Mouse (Mus musculus) neural tube, embryonic 10.5 days (tissue): ENCODE measurements around the gene Smu1.
A peak's percentile ranks its signal among the peaks of the same experiment; 100 is the strongest.
"Not testable (repeated sequence)": the region's sequence is repeated elsewhere in the genome, so short reads cannot be mapped to it uniquely, and the experiment has no call there.

Experiments
- DNase-seq: peaks from one replicate; pipeline ENCODE4 v3.0.0-alpha.2; 2017; ENCODE audit warnings: low spot score; ENCODE audit errors: extremely low spot score

Smu1 gene

DNA sequence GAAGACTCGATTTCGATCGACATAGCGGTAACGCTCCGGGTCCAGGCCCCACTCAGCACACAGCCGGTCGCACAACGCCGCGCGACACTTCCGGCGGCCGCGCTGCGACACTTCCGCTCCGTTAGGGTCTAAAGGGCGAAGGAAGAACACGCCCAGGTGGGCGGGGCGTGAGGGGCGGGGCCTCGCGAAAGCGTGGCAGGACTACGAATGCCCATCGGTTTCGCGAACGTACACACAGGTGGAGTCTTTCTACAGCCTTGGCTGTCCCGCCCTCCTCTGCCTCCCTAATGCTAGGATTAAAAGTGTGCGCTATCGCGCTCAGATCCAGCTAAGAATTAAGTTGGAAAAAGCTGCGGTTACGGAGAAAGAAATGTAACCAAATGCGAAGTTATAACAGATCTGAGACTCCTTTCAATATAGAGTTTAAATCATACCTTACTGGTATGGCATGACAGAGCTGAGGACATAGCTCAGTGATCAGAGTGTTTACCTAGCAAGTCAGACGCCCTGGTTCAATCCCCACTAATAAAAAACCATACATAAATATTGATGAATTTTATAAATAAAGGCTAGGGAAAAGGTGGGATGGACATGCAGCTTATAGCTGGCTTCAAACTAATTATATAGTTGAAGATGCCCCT, at the start of gene Smu1:
Smu1 (minus strand) TSS at position 144 of the 641 bp plus-strand sequence.
- peak; percentile 98 for DNase-seq

DNA sequence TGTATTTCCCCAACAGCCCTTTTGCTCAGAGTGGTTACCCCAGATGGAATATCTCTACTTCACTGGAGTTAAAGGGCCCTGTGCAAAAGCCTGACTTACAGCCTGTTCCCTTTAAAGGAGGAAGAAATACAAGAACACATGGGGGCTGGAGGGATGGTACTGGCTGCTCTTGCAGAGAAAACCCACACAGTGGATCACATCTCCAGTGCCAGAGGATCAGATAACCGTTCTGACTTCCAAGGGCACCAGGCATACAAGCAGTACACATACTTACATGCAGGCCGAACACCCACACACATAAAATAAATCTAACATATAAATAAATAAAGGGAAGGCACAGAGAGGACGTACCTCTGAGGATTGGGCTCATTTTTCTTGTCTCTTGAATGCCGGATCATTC, 49.7 kb upstream of the Smu1 start:
- DNase-seq = no peak

DNA sequence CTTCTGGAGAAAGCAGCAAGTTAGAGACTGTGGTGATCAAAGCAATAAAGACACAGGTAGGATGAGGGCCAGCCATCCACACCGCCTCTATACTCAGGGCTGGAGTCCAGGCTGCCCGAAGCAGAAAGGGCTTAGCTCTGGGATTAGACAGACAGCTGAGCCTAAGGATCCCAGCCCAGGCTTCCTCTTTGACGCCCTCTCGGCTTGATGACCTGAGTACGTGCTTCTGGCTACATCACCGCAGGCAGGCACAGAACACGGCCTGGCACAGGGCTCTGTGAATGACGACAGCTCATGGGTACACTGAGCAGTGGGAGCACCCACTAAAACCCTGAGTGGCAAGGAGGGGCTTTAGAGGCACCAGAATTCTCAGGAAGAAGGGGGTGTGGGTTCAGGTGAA, 47.7 kb upstream of the Smu1 start:
- DNase-seq = no peak

DNA sequence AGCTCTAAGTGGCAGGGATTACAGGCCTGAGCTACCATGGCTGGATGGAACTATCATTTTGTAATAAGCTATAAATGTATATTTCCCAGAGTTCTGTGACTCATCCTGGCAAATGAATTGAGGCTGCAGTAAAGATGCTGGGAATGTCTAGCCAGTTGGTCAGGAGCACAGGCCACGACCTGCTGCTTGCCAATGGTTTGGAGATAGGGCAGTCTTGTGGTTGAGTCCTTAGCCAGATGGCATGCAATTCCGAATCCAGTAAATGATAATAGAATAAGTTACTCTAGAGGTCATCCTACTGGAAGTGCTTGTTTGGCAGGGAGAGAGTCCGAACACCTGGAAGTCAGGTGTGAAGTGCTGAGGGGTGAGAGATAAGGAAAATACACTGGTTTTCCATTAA, 45.1 kb upstream of the Smu1 start:
- DNase-seq = no peak

DNA sequence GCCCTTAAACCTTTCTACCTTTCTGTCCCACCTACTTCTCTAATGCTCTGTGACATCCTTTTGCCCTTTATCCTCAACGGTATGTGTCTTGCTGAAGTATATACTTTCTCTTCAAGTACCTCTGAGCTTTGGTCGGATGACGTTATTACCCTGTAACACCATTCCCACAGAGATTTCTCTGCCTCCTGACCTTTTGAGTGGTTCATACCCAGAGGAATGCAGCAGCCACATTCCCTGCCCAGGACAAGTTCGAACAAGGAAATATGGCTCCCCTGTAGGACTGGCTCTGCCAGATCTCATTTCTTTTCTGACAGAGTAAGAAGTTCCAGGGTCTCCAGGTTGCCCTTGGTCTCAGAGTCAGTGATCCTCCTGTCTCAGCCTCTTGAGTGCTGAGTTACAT, 44.2 kb upstream of the Smu1 start:
- no peak for DNase-seq

DNA sequence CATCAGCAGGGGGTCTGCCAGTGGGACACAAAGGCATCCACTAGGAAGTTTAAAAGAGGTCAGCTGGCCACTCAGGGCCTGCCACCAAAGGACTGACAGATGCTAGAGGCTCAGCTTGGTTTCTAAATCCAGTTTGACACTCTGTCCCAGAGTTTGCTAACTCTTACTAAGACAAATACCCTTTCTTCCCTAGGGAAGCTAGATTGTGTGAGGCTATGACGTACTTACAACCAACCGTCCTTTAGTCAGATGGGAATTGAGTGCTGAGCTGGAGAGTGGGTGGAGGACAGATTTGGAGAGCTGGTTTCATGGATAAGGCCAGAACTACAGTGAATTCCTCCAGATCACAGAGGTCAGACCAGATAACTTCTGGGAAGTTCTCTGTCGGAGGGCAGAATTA, 43.1 kb upstream of the Smu1 start:
- no peak for DNase-seq

DNA sequence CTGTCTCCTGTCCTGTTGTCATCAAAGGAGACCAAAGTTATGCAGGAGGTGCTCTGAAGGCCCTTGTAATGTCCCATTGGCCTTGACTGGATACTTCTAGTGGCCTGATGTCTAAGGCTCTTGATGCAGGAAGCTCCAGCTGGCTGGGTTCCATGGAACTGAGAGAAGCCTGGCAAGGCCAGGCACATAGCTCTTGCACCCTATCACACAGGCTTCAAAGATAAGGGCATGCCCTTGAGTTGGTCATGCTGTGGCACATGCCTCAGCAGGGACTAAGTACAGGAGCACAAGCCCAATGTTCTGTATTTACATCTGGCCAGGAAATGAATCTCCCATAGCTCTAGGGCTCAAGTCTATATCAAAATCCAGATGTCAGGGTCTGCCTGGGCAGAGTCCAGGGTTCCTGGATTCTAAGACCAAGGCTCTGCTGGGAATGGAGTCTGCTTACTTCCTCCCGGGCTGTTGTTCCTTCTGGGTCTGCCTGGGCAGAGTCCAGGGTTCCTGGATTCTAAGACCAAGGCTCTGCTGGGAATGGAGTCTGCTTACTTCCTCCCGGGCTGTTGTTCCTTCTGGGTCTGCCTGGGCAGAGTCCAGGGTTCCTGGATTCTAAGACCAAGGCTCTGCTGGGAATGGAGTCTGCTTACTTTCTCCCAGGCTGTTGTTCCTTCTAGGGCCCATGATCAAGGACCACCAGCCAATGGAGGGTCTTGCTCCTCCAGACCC, 41.3 kb upstream of the Smu1 start:
- not testable (repeated sequence) for DNase-seq

DNA sequence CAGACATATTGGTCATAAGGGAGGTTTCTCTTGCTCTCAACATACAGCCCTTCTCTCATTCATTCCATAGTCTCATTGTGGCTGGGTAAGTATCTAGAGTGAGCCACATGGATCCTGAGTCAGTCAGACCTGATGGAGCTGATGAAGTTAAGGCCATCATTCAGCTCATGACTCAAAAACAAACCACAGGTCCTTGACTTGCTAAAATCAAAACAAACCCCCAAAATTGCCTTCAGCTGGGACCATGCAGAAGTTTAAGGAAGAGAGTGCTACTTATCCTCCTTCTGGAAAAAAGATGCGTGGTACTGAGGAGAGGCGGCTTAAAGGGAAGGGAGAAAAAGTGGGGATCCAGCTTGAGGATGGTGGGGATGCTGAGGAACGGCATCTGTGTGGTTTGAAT, 38.0 kb upstream of the Smu1 start:
- DNase-seq = no peak

DNA sequence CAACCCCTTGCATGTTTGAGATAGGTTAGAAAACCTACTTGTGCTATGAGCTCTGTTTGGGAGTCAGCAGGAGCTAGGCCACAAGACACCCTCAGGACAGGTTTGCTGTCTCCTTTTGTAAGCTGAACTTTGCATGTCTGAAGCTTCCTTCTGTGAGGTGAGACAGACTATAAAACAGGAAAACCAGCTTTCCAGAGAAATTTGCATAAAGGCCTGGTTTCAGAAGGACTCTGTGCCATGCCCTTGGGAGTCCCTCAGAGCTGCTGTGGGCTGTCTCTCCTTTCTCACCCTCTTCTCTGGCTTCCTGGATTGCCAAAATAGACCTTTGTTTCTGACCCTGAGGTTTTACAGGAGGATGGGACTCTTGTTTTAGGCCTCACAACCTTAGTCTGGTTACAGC, 36.6 kb upstream of the Smu1 start:
- DNase-seq = no peak

DNA sequence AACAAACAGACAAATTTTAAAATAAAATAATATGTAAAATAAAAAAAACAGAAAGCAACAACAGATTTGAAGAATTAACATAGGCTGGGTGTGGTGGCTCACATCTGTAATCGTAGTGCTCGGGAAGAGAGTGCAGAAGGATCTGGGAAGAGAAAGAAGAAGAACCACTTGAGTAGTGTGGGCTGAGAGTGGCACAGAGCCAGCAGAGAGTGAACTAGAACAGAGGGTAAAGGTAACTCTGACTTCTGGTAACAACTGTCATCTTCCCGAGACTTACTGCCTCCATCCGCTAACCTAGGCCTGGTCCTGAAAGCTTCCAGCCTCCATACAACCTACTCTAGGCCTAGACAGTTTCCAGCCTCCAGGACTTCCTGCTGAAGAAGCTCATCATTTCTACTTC, 33.5 kb upstream of the Smu1 start:
- no peak for DNase-seq

DNA sequence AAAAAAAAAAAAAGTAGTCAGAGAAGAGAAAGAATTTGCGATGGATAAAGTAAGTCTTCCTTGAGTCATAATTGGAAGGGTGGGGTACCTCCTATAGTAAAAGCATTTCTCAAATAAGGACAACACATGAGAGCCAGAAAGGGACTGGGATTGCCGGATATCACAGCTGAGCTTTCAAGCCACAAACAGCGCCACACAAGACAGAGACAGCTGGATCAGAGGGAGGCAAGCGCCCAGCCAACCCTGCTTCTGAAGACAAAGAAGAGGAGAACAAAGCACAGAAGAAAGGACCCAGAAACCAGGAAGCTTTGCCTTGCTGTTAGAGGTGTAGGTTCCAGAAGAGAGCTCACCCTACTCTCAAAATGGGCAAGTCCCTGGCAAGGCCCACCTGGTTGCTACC, 28.9 kb upstream of the Smu1 start:
- no peak for DNase-seq

DNA sequence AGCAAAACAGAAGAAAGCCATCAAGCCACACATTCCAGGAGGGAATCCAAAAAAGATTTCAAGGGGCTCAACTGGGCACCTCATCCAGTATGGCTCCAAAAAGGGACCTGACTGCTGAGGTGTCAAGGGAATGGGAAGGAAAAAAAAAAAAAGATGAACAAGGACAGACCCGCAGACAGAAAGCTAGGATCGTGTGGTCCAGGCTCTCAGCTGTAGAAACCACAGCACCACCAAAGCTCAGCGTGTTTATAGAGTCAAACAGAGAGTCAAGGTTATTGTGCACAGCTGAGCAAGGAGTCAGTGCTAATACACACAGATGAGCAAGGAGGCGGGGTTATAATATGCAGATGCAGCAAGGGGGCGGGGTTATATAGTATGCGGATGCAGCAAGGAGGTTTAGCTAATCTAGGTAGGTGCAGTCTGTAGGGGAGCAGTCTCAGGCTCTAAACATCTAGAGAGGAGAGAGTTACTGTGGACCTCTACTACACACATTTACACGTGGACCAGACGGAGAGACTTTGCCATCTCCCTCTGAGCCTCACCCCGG, 28.0 kb upstream of the Smu1 start:
- no peak for DNase-seq

DNA sequence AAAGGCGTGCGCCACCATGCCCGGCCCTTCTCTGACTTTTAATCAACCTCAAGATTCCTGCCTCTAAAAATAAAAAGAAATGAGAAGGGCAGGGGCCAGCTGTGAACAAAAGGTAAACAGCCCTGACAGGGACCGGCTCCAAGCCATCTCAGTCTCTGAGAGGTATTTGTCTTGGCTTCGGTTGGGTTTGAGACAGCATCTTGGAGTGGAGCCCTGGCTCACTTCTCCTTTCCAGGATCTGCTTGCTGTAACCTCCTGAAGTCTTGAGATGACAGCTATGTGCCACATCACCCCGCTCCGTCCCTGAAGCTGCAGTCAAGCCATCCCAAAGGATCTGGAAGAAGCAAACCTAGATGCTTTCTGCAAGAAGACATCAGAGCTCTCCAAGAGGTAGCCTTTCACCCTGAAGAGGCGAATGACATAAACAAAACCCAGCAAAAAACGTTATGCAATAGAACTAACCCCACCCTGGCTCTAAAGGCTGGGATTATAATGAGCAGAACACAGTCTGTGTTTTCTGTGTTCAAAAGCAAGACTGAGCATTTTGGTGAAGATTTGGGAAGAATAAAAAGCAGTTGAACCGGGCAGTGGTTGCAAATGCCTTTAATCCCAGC, 26.9 kb upstream of the Smu1 start:
- no peak for DNase-seq

DNA sequence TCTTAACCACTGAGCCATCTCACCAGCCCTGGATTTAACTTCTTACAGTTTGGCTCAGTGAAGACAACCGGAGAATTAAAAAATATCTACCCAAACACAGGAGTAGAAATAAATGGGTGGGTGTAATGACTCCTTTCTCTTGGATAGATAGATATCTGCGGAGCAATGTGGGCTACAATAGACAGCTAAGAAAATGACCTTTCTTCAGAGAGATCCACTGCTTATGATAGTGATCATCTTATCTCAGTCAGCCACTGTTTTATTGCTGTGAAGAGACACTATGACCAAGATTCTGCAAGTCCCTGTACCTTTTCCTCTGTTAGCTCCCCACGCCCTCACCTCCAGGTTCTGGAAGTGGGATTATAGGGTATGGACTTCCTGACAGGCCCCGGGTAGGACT, 25.3 kb upstream of the Smu1 start:
- no peak for DNase-seq

DNA sequence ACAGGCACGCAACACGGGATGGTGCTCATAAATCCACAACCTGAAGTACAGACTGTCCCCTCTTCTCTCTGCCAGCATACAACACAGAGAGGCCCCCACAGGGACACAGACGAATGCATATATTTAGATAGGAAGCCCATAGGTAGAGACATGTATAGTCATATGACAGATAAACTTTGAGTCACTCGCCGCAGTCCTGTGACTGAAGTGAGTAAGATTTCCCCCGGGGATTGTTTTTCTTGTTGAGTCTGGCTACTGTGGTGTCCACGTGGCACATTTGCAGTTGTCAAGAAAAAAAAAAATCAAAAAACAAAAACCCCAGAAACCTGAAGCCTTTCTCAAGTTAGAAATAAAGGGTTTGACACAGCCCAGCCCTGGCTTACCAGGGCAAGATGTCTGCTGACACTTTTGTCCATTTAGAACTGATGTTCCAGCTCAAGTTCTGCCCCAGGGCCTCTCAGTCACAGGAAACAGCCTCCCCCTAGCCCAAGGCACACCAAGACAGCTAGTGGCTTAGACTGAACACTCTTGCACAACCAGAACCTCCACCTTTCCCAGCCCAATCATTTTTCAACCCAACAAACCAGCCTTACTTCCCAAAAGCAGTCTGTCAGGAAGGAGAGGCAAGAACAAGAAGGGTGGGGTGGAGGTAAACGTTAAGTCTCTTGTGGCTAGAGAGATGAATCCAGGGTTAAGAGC, 24.2 kb upstream of the Smu1 start:
- no peak for DNase-seq

DNA sequence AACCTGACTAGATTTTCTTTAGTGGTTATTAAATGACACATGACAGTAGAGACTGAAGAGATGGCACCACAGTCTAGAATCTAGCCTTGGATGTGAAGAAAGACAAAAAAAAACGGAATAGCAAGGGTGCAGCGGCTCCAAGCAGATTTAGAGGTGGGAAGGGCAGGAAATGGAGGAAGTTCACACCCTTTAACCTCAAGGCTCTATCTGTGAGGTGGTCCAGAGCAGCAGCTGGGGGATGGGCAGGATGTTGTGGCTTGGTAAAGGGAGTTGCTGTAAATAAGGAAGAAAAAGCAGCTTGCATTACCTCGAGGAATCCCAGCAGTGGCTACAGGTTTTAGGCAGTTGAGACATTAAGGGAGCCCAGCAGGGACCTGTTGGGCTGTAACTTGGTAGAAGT, 23.4 kb upstream of the Smu1 start:
- DNase-seq = no peak

DNA sequence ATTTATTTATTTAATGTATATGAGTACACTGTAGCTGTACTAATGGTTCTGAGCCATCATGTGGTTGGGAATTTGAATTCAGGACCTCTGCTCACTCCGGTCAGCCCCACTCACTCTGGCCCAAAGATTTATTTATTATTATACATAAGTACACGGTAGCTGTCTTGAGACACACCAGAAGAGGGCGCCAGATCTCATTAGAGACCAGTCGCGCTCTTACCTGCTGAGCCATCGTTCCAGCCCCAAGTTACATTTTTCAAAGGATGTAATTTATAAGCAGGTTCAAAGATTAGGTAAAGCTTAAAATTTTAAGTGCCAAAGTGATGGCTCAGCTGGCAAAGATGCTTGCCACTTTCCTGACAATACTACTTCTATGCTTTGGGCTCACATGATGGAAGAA, 20.9 kb upstream of the Smu1 start:
- DNase-seq = no peak

DNA sequence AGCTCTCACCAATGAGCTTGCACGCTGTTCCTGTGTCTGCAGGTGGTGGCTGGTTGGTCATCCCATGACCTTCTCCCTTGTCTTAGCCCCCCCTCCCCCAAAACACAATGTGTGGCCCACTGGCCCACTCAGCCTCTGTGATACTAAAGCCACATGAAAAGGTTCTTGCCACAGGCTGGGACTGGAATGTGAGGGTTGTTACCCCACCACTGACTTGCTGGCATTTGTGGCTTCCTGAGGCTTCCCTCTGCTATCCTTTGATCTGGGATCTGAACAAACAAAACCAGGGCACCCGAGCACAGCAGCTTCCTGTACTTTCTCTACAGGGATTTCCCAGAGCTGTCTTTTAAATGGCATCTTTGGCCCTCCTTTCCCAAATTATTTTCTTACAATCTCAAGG, 19.4 kb upstream of the Smu1 start:
- no peak for DNase-seq

DNA sequence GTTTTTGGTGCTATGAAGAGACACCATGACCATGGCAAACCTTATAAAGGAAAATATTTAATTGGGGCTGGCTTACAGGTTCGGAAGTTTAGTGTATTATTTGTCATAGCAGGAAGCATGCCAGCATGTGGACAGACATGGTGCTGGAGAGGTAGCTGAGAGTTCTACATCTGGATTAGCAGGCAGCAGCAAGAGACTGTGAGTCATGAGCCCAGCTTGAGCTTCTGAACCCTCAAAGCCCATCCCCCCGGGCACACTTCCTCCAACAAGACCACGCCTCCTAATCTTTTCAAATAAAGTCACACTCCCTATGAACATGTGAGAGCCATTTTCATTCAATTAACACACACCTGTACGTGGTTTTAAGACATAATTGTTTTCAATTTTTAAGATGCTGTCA, 18.7 kb upstream of the Smu1 start:
- no peak for DNase-seq

DNA sequence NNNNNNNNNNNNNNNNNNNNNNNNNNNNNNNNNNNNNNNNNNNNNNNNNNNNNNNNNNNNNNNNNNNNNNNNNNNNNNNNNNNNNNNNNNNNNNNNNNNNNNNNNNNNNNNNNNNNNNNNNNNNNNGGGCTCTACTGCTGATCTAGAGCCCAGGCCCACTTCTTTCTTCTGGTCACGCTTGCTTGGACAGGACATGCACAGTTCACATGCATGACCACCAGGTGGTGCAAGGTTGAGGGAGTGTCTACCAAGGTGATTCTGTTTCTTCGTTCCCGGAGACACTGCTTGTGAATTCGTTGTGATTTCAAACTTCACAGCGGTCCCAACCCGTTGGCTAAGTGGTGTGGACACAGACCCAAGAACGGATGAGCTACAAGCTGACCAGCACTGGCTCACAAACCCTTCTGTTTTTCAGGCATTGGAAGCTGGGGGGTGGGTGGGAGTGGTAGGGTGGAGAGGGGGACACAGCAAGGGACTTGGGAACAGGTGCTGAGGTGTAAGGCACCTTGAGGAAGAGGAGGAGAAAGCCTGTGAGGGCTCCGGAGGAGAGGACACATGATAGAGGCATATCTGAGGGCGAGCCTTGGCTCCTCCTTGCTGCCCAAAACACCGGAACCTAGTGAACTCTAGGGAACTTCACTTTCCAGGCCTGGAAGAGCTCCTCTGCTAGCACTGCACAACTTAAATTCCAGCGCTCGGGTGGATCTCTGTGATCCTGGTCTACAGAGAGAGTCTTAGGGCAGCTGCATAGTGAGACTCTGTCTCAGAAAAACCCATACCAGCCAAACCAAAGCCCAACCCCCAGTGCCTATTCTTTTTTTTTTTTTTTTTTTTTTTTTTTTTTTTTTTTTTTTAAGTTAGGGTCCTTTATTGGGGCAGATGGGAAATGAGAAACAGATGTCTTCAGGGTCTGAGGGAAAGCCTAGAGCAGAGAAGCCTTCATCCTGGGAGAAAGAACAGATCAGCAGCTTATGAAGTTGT, 16.8 kb upstream of the Smu1 start:
- peak; percentile 77 for DNase-seq

DNA sequence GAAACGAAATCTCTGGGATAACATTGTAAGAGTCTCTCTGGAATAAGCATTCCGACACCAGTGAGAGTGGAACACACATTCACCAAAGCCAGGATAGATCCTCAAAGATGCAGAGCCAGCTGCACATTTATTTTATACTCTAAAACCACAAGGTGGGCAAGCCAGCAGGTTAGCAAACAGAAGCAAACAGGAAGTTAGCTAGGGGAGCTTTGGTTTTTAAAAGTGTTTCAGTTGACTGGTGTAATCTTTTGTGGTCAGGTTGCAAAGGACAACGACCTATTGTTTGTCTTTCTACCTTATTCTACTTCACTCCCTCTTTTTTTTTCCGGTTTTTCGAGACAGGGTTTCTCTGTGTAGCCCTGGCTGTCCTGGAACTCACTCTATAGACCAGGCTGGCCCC, 2.2 kb upstream of the Smu1 start:
- no peak for DNase-seq
